Mouse (Mus musculus): ENCODE results near the gene Nfe2. TPM values are rescaled to one million over a fixed set of nuclear protein-coding genes. Genes with fewer than 3 reads are reported as not detected.
"Not testable (repeated sequence)": the region's sequence is repeated elsewhere in the genome, so short reads cannot be mapped to it uniquely, and the experiment has no call there.

The Nfe2 gene
- polyA plus RNA-seq, 1 experiment from 2014 or later, result 0.89 TPM

DNA sequence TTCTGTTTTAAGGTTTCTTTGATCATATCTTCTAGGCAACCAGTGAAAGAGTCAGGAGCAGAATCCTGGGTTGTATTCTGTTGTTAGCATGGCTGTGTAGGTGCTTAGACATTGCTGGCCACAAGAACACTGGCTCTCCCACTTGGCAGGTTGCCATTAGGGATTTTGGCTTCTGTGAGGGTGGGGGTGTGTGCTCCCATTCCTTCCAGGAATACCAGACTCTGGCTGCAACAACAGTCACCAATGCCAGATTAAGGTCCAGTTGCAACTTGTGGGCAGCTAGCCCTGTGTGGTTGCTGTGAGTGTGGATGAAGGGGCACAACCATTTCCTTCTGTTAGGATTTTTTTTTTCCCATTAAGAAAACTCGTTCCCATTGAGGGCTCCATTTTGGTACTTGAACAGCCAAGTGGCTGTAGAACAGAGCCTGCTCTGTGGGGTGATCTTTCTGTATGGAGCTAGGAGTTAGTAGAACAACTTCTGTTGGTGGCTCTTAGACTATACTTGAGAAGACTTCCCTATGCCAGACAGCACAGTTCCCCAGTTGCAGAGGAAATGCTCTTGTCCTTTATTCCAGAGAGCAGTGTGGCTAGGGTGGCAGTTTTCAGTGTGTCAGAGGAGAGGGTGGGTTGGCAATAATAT, 27.7 kb upstream of the Nfe2 start:
- peak; percentile 63; the same call in 1 of the 2 replicates for ATAC-seq (ENCODE audit: low FRiP score, low read depth)
- no peaks in the 10 kb centered on the region for H3K36me3 ChIP-seq
- H3K4me2 ChIP-seq, result no peak overlapping the region
- H3K27me3 ChIP-seq, result no peaks in the 10 kb centered on the region
- no peak overlapping the region for H3K9ac ChIP-seq
- peaks cover 33% of the 10 kb centered on the region for H3K4me1 ChIP-seq (replicated peaks)
- H3K27ac ChIP-seq (replicated peaks), result peak overlapping the region; percentile 78
- no peaks in the 10 kb centered on the region for H3K9me3 ChIP-seq
- WGBS, result 54% methylated on average over 1 of the region's 1 CpGs
- no peak overlapping the region for H3K4me3 ChIP-seq

DNA sequence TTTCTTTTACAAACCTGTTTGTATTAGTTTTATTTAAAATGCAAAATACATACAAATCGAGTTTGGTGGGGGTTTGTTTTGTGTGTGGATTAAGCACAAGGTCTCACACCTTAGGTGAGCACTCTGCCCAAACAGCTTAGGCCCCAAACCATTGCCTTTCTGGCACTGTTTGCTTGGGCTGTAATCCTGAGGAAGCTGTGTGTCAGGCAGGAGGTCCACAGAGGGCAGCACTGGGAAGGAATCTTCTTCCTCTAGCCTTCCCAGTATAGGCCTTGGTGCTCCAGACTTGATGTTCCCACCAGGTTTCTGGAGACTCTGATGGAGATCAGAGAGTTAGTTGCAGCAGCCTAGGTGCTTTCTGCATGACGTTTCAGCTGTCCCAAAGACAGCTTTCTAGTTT, 26.4 kb upstream of the Nfe2 start:
- H3K27me3 ChIP-seq, result no peaks in the 10 kb centered on the region
- H3K9me3 ChIP-seq, result no peaks in the 10 kb centered on the region
- H3K4me2 ChIP-seq, result no peak overlapping the region
- ATAC-seq (ENCODE audit: low FRiP score, low read depth), result no peak
- no peak overlapping the region for H3K9ac ChIP-seq
- H3K4me3 ChIP-seq, result no peak overlapping the region
- peaks cover 23% of the 10 kb centered on the region for H3K4me1 ChIP-seq (replicated peaks)
- WGBS, result 52% methylated on average over 2 of the region's 2 CpGs
- no peaks in the 10 kb centered on the region for H3K36me3 ChIP-seq
- H3K27ac ChIP-seq (replicated peaks), result peak overlapping the region; percentile 78

GRCm38 (mm10) chr15:103284066-103284465, 25.9 kb upstream of the Nfe2 start:
- Histone ChIP-seq H3K27ac (replicated peaks) (no peak overlapping the region), H3K4me3 (no peak overlapping the region), H3K4me1 (replicated peaks) (peaks cover 17% of the 10 kb centered on the region), H3K9ac (no peak overlapping the region), H3K27me3 (no peaks in the 10 kb centered on the region), H3K4me2 (no peak overlapping the region), H3K9me3 (no peaks in the 10 kb centered on the region), H3K36me3 (no peaks in the 10 kb centered on the region)
- WGBS, result 53% methylated on average over 3 of the region's 3 CpGs
- no peak for ATAC-seq (ENCODE audit: low FRiP score, low read depth)

DNA sequence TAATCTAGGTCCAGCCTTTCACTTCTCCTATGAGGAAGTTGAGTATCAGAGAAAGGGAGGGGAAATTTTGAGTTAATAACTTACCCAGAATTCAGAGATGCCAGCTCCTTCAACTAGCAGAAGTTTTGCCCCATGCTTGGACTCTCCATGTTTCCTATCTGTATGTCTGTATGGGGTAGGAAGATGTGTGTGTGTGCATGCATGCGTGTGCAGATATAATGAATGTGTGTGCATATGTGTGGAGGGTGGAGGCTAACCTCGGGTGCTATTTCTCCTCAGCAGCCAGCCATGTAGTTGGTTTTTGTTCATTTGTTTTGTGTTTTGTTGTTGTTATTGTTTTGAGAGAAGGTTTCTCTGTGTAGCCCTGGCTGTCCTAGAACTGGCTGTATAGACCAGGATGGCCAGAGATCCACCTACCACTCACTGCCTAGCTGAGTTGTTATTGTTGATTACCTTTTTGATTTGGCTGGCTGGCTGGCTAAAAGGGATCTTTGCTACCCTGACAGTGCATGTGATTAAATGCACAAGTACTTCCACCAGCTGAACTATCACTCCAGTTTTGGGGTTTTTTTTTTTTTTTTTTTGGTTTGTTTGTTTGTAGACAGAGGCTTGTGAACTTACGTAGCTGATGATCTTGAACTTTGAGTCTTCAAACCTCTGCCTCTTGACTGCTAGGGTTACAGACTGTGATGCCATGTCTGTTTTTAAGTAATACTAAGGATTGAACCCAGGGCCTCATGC, 23.4 kb upstream of the Nfe2 start:
- WGBS, result 96% methylated on average over 3 of the region's 3 CpGs
- H3K9ac ChIP-seq, result no peak overlapping the region

DNA sequence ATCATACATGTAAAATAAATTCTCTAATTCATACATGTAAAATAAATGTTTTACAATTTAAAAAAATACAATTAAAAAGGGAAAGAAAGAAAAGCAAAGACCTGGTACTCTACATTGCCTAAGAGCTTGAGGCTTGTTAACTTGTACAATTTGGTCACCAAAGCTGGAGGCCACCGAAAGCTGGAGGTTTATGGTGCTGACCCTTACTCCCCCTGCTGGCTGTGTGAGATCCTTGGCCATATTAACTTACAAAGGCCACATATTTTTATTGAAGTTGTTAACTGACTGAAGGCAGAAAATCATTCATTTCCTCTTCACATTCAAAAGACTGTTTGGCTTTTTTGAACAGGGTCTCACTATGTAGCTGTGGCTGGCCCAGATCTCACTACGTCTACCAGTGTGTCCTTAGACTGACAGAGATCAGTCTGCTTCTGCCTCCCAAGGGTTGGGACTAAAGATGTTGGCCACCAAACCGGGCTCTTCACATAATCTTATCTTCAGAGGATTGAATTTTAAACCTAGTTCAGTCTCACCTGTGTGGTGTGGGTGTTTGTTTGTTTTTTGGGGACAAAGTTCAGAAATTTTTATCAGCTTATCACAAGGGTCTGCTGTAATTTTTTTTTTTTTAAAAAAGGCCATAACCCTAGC, 22.7 kb upstream of the Nfe2 start:
- Histone ChIP-seq H3K27me3 (no peaks in the 10 kb centered on the region), H3K4me3 (no peak overlapping the region), H3K36me3 (no peaks in the 10 kb centered on the region), H3K9ac (no peak overlapping the region), H3K4me2 (no peak overlapping the region), H3K27ac (replicated peaks) (no peak overlapping the region), H3K4me1 (replicated peaks) (peaks cover 21% of the 10 kb centered on the region), H3K9me3 (no peaks in the 10 kb centered on the region)
- no peak for ATAC-seq (ENCODE audit: low FRiP score, low read depth)
- WGBS, result 72% methylated on average over 3 of the region's 3 CpGs

More for the DNA sequence above, 23.4 kb upstream of the Nfe2 start:
- H3K4me3 ChIP-seq, result no peak overlapping the region
- peaks cover 24% of the 10 kb centered on the region for H3K4me1 ChIP-seq (replicated peaks)
- H3K9me3 ChIP-seq, result no peaks in the 10 kb centered on the region
- no peak for ATAC-seq (ENCODE audit: low FRiP score, low read depth)
- no peak overlapping the region for H3K27ac ChIP-seq (replicated peaks)
- H3K36me3 ChIP-seq, result no peaks in the 10 kb centered on the region
- no peak overlapping the region for H3K4me2 ChIP-seq
- H3K27me3 ChIP-seq, result no peaks in the 10 kb centered on the region

- Histone ChIP-seq H3K27ac (replicated peaks) (no peak overlapping the region), H3K4me1 (replicated peaks) (peaks cover 11% of the 10 kb centered on the region), H3K9ac (no peak overlapping the region), H3K36me3 (no peaks in the 10 kb centered on the region), H3K4me3 (no peak overlapping the region), H3K9me3 (no peaks in the 10 kb centered on the region), H3K27me3 (no peaks in the 10 kb centered on the region), H3K4me2 (no peak overlapping the region)
- no peak for ATAC-seq (ENCODE audit: low FRiP score, low read depth)
- WGBS, result 59% methylated on average over 3 of the region's 3 CpGs
These were observed 21.5 kb upstream of the Nfe2 start for GRCm38 (mm10) chr15:103279750-103280149.

GRCm38 (mm10) chr15:103277949-103278348, 19.7 kb upstream of the Nfe2 start:
- Histone ChIP-seq H3K4me1 (replicated peaks) (peaks cover 26% of the 10 kb centered on the region), H3K27ac (replicated peaks) (no peak overlapping the region), H3K4me2 (no peak overlapping the region)

GRCm38 (mm10) chr15:103275943-103276342, 17.7 kb upstream of the Nfe2 start:
- H3K27me3 ChIP-seq; H3K4me2 ChIP-seq; H3K36me3 ChIP-seq; H3K9ac ChIP-seq; H3K27ac ChIP-seq (replicated peaks); H3K9me3 ChIP-seq; ATAC-seq (ENCODE audit: low FRiP score, low read depth); H3K4me3 ChIP-seq: not testable (repeated sequence)
- peaks cover 26% of the 10 kb centered on the region for H3K4me1 ChIP-seq (replicated peaks)
- 96% methylated on average over 3 of the region's 3 CpGs for WGBS

More at GRCm38 (mm10) chr15:103277949-103278348, 19.7 kb upstream of the Nfe2 start:
- no peak for ATAC-seq (ENCODE audit: low FRiP score, low read depth)
- Histone ChIP-seq H3K9me3 (no peaks in the 10 kb centered on the region), H3K9ac (no peak overlapping the region), H3K27me3 (no peaks in the 10 kb centered on the region), H3K4me3 (no peak overlapping the region), H3K36me3 (no peaks in the 10 kb centered on the region)
- 62% methylated on average over 7 of the region's 7 CpGs for WGBS

- Histone ChIP-seq H3K9ac (peak within 1 kb of the TSS; percentile 83), H3K27ac (replicated peaks) (peak within 1 kb of the TSS; percentile 74), H3K9me3 (no peaks in the 10 kb centered on the region), H3K27me3 (no peaks in the 10 kb centered on the region), H3K36me3 (no peaks in the 10 kb centered on the region), H3K4me3 (peak within 1 kb of the TSS; percentile 80), H3K4me2 (peak within 1 kb of the TSS; percentile 63), H3K4me1 (replicated peaks) (peaks cover 16% of the 10 kb centered on the region)
- WGBS, result under 1% methylated on average over 38 of the region's 38 CpGs
- peak; percentile 99 for ATAC-seq (ENCODE audit: low FRiP score, low read depth)
These were observed 14.4 kb upstream of the Nfe2 start, which contains the start of gene Copz1 for GRCm38 (mm10) chr15:103272419-103273279. Gene Copz1 (plus strand): TSS chr15:103272714.

DNA sequence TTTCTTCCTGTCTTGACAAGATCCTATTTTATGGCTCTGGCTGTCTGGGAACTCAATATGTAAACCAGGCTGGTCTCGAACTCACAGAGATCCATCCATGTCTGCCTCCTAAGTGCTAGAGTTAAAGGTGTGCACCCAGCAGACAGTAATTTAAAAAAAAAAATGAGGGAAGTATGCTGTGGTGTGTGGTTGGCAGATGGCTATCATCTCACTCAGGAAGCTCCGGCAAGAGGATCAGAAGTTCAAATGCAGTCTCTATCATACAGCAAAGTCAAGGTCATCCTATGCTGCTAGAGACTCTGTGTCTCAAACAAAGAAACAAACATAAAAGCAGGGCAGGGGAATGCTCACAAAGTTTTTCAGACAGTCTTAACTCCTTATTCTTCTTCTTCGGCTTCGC, 10.7 kb upstream of the Nfe2 start:
- no peaks in the 10 kb centered on the region for H3K27me3 ChIP-seq
- H3K9me3 ChIP-seq, result no peaks in the 10 kb centered on the region
- peaks cover 7% of the 10 kb centered on the region for H3K4me1 ChIP-seq (replicated peaks)
- WGBS, result 85% methylated on average over 4 of the region's 4 CpGs
- H3K4me3 ChIP-seq, result no peak overlapping the region
- H3K4me2 ChIP-seq, result no peak overlapping the region
- no peak overlapping the region for H3K9ac ChIP-seq
- no peak overlapping the region for H3K27ac ChIP-seq (replicated peaks)
- no peak for ATAC-seq (ENCODE audit: low FRiP score, low read depth)
- no peaks in the 10 kb centered on the region for H3K36me3 ChIP-seq

GRCm38 (mm10) chr15:103264794-103265193, 6.6 kb upstream of the Nfe2 start:
- no peaks in the 10 kb centered on the region for H3K27me3 ChIP-seq
- H3K9ac ChIP-seq, result no peak overlapping the region
- H3K4me1 ChIP-seq (replicated peaks), result no peaks in the 10 kb centered on the region
- H3K4me3 ChIP-seq, result no peak overlapping the region
- no peak overlapping the region for H3K27ac ChIP-seq (replicated peaks)
- H3K4me2 ChIP-seq, result no peak overlapping the region
- WGBS, result 93% methylated on average over 2 of the region's 2 CpGs
- no peaks in the 10 kb centered on the region for H3K9me3 ChIP-seq
- no peak for ATAC-seq (ENCODE audit: low FRiP score, low read depth)
- no peaks in the 10 kb centered on the region for H3K36me3 ChIP-seq
